Mouse (Mus musculus) testis, postnatal 10 days (tissue): Measurements from ENCODE around the gene Rnase11.
"Not testable (repeated sequence)": the region's sequence is repeated elsewhere in the genome, so short reads cannot be mapped to it uniquely, and the experiment has no call there.

Experiments
- DNase-seq: peaks from one replicate; pipeline ENCODE4 v3.0.0; 2021; ENCODE audit warnings: low spot score

Rnase11 gene

DNA sequence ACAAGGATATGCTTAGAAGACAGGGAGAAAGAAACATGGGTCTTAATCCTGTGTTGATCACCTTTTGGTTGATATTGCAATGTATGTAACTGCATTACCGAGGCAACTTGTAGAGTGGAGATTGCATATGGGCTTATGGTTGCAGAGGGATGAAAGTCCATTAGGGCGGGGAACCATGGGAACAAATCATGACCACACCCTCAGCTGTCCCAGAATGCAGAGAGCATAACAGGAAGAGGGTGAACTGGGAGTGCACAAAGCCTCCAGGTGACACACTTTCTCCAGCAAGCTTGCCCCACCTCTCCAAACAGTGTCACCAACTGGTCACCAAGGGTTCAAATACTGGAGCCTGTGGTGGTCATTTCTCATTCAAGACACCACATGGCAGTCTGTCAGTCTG, 31.1 kb upstream of the Rnase11 start:
- no peak for DNase-seq

DNA sequence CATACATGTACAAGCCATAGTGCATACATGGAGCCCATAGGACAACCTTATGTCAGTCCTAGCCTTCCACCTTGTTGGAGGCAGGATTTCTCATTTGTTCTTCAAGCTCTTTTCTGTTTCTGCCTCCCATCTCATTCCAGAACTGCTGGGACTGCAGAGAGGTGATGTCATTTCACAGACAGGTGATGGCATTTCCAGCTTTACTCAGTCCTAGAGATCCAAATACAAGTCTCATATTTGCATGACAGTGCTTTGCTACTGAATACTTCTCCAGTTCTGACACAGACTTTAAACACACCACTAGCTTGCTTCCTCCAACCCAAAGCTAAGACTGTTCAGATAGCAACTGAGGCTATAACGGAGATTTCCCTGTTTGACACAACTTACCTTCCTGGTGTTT, 29.2 kb upstream of the Rnase11 start:
- DNase-seq: no peak

DNA sequence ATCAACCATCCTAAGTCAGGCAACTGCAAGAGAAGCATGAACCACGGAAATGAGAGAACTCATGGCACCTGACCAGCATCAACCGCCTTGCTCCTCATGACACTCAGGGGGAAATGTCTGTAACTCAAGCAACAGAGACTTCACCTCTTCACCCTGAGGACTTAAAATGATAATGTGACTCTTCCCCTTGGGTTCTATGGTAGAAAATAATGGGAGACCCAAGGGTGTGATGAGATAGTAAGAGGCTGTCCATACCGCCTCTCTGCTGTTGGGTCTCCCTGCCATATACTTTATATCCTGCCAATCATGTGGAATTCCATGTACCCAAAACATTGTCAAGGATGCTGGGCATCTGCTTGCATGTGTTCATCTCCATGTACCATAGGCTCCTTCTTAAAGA, 24.4 kb upstream of the Rnase11 start, which contains the start of gene Olfr750:
Gene Olfr750, minus strand, starts transcription at position 101 of the 400 bp plus-strand sequence.
- no peak for DNase-seq

DNA sequence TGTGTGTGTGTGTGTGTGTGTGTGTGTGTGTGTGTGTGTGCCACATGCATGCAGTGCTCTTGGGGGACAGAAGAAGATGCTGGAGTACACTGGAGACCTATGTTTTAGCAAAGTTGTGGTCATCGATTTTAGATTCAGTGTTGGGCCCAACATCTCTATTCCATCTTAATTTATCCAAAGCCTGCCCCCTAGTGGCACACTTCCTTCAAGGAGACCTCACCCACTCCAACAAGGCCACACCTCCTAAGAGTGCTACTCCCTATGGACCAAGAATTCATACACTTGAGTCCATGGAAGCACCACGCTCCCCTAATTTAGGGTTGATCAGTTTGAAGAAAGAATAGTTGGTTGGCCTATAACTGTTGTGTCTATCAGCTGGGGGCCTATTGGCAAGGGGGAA, 19.7 kb upstream of the Rnase11 start:
- peak; percentile 58 for DNase-seq

DNA sequence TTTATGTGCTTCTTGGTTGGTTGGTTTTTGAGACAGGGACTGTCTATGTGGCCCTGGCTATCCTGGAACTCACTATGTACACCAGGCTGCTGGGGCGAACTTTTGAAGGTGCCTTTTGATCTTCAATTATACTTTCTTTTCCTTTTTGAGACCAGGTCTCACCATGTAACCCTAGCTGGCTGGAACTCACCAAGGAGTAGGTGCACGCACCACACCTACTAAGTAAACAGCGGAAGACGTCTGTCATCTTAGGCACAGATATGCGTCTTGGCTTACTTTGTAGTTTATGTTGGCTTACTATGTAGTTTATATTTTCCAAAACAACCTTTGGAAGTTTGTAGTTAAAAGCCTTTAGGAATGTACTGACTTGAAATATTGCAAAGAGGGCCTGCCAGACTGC, 19.0 kb upstream of the Rnase11 start:
- no peak for DNase-seq

DNA sequence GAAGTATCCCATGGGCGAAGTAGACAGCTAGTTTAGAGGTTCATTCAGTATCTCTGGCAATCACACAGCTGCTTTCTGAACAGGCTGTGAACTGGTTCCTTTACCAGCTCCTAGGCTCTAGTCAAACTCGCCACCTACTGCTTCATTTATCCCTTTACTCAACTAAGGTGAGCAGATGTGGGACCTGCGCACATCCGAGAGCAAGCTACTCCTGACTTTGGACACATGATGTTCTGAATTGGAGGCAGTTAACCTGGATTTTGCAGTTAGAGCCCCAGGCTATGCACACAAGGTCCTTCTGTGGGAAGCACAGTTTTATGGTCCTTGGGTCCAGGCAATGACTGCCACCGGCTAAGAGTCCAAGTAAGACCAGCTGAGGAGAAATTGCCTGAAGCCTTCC, 10.8 kb upstream of the Rnase11 start:
- no peak for DNase-seq

DNA sequence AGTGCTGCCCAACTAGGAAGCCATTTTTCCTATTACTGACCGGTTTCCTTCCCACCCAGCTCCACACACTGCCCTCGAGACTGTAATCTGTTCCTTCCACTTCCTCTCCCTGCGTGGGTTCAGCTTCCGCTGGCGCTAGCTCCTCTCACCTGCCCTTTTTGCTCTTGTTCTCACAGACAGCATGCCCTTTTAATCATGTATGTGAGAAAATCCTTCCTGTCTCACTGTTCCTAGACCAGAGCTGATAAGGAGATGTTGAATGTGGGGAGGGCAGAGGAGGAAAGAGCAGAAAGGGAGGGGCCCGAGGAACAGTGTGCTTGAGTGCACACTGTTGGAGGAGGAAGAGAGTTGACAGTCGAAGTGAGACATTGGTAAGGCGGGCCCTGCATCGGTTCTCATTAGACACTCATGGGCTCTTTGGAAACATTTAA, 7.5 kb upstream of the Rnase11 start, which contains the start of gene Rnase12:
Gene Rnase12, minus strand, starts transcription at position 261 of the 431 bp plus-strand sequence.
- DNase-seq: no peak

DNA sequence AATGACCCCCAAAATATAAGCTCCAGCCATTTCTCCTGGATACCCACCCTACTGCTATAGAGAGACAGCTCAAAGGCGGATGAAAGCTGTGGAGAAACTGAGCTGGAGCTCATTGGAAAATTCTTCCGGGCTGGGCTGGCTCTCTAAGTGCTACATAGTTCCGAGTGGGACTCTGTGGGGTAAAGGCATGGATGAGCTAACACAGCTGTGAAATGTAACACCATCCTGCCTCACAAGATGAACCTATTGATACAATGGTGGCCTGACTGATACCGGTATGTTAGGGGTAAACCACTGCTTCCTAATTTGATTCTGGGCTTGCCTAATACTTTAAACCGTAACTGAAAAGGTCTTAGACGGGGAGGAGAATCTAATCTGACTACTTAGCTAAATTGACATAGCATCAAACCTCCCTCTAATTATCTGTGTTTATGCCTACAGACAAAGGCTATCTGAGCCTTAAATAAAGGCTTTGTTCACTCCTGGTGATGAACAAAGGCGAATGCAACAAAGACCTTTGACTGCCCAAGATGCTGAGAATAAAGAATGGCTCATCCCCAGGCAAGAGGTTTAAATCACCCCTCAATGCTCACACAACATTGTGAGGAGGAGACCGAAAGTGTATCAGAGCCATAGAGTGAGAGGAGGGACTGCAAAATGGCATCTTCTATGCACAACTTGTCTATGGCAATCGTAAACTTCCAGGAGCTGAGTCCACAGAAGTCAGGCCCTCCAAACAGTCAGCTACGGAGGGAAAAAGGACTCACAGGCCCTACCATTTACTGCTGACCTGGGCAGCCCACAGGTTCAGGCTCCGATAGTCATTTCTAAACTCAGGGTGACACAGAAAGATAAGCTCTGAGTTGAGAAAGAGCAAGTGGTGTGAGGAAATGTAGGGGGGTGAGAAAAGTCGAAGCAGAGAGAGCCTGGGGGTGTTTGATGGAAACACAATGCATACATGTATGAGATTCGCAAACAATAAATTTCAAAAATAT, 4.6 kb upstream of the Rnase11 start:
- DNase-seq: no peak

DNA sequence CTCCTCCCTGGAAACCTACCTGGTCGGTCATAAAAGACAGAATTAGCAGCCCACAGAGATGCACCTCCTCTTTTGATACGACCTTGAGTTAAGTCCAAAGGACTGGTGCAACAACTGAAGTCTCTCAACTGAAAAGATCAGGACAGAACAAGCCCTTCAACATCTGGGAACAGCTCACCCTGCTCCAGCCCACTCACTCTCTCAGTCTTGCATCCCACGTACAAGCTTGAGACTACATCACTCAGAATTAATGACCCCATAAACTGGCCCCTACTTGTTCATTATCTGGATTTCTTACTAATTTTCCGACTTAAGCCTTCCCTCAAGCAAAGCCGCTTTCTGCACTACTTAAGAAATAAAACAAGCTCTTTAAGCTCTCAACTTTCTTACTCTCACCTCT, 3.2 kb upstream of the Rnase11 start:
- DNase-seq: no peak

DNA sequence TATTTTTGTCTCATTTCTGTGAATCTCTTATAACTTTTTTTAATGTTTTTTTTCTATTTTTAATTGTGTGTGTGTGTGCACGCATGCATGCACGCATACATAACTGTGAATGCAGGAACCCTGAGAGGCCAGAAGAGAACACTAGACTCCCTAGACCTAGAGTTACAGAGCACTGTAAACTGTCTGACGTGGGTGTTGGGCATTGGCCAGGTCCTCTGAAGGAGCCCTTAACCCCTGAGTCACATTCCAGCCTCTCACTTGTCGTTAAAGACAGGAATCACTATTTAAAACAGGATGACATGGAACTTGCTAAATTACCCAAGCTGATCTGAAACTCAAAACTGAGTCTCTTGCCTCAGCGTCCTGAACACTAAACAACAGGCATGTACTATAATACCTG, 2.0 kb upstream of the Rnase11 start:
- no peak for DNase-seq

DNA sequence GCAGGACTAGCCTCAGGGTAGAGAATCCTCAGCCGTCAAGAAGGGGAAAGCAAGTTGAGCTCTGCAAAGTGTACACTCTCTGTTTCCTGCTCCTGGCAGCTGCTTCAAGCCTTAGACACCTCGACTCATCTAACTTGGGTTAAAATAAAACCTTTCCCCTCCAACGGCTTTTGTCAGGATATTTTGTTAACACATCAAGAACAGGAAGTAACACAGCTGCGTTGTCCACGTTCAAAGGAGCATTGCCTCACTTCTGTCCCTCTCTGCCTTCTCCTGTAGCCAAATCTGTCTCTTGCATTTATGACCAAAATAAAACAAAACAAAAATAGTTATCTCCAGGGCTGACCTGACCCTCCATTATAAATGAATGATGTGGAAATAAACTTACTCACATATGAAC, 2.1 kb downstream of the Rnase11 start:
- no peak for DNase-seq

DNA sequence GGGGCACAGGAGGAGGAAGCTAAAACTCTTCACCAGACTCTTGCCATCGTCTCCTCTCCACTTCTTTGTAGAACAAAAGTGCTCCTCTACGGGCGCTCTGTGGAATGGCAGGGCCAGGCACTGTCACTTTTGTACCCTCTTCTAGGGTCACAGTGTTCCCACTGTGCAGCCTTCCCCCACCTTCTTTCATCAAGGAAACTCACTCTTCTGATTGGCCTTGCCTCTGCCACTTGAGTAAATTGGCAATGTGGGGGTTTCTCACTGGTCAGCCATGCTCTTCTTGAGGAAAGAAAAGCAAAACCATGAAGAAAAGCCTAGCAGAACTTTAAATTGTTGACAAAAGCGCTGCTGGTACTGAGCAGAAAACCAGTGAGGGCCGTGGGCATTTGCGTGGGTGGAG, 8.2 kb downstream of the Rnase11 start, which contains the start of gene Rnase9:
Gene Rnase9, minus strand, starts transcription at position 101 of the 400 bp plus-strand sequence.
- DNase-seq: no peak

DNA sequence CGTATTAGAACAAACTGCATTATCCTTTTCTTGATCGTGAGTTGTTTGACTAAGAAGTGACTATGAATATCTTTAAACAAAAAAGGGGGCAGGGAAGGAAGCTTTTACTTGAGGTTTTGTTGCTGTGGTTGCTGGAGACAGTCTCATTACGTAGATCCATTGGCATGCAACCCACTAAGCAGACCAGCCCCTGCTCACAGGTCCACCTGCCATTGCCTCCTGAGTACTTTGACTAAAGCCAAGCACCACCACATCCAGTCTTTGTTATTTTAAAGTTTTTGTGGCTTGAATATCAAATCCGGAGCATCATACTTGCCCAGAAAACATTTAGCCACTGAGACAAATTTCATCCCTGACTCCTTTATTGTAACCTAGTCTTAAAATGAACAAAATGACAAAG, 13.7 kb downstream of the Rnase11 start:
- no peak for DNase-seq

DNA sequence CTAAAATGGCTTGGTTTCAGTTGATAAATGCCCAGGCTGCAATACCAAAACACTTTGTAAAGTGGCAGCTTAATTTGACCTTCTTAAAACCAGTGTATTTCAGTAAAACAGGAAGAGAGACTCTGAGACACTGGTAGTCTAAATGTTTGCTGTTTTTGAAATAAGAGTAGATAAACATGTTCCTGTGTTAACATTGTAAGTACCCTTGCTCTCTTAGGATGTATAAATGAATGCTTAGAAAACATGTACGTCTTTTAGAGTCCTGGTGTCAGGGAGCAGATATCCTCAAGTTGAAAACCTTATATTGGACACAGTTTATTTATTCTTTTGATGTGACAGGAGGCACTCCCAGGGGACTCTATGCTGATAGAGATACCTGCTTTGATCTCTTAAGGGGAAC, 14.8 kb downstream of the Rnase11 start:
- DNase-seq: no peak

DNA sequence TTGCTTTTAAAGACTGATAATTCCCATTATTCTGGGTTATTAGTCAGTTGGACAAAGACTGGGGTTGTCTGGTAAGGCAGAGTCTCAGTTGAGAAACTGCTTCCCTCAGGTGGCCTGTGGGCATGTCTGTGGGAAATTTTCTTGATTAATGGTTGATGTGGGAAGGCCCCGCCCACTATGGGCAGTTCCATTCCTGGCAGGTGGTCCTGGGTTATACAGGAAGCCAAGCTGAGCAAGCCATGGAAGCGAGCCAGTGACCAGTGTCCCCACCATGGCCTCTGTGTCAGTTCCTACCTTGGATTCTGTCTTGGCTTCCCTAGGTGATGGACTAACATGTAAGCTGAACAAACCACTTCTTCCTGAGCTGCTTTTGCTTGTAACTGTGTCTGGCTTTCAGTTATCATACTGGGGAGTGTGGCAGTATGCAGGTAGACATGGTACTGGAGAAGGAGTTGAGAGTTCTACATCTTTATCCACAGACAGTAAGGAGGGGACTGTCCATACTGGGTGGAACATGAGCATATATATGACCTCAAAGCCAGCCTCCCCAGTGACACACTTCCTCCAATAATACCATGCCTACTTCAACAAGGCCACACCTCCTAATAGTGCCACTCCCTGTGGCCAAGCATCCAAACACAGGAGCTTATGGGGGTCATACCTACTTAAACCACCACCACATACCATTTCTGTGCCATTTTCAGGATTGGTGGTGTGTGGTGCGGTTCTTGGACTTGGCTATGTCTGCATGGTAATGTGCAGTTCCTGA, 22.4 kb downstream of the Rnase11 start:
- peak; percentile 45 for DNase-seq

DNA sequence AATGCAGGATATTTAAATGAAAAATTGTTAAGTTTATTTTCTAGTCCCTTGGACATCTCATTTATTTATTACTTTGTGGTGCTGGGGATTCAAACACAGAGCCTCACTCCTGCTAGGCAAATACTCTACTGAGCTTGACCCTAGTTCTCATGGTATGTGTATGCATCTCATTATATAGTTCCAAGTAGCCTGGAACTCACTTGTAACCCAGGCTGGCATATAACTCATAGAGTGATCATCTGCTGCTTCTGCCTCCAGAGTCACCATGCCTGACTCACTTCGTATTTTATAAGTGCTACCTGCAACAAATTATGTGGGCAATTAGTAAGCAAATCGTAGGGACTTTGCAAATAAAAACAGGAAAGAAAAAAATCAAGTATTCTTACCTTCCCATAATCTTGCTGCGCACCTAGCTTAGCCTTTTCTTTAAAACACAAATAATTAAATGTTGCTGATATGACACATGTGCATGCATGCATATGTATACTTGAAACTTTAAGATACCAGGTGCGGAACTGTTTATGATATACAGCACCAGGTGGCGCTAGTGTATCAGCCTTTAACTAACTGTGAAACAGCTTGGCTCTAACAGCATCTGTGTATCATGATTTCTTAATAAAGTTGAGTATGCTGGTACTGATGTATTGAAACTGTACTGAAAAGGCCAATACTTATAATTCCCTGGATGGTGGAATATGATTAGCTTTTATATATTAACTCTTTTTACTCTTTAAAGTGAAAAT, 23.4 kb downstream of the Rnase11 start:
- peak; percentile 64 for DNase-seq

DNA sequence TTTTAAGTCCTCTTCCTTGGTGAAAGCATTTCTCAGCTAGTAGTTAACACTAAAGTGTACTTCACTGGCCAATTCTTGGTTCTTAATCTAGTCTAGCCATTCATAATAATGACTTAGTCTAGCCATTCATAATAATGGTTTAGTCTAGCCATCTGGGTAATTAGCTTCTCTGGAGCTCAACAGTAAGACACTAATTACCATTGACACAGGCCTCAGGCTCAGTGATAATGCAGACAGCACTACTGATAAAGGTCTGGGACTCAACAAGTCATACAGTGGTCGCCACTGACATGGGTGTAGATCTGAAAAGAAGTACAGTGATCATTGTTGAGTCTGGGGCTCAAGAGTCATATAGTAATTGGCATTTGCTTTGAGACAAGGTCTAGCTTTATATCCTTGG, 25.1 kb downstream of the Rnase11 start:
- no peak for DNase-seq

DNA sequence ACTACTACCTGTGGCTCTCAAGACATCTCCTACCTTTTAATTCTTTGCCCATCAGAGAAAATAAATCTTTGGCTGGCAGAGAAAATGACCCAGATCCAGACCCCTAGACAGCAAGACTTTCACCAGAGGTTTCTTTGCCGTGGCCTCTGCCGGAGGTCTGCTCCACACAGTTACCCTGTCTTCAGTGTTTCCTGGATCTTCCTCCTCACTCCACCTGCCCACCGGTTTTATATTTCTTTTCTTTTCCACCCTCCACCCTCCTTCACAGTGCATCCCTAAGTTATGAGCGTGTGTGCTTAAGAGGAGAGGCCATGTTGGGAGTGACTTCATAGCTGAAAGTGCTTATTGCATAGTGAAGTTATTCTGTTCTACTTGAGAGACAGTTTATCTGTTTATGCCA, 26.5 kb downstream of the Rnase11 start:
- no peak for DNase-seq

DNA sequence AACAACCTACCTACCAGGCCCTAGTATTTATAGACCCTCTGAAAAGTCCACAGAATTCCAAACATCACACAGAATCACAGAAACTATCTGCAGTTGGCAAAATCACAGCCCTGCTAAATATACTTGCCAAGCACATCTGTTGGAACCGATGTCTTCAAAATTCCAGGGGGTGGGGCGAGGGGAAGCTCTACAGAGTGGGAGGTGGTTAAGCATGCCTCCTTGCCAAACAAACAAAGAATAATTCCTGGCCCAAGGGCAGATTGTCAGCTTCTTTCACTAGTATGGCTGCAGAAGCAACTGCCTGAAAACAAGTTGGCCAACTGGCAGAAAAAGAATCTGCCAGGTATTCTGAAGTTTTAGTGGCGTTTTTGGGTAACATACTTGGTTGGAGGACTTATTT, 32.7 kb downstream of the Rnase11 start:
- DNase-seq: peak; percentile 43

DNA sequence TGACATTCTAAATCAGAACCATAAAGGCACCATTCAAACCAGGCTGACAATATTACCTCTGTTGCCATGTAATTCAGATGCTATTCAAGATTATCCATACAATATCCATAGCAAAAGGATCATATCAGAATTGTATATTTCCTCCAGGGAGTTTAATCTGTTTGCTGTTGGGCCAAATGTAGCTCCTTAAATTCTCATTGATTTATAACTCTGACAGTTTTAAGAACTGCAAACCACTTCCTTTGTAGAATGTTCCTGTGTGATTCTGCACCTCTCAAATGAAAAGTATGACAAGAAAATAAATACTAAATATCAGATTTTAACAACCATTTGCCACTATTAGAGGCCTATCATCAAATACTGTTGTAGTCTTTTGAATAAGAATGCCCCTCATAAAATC, 34.2 kb downstream of the Rnase11 start:
- no peak for DNase-seq

DNA sequence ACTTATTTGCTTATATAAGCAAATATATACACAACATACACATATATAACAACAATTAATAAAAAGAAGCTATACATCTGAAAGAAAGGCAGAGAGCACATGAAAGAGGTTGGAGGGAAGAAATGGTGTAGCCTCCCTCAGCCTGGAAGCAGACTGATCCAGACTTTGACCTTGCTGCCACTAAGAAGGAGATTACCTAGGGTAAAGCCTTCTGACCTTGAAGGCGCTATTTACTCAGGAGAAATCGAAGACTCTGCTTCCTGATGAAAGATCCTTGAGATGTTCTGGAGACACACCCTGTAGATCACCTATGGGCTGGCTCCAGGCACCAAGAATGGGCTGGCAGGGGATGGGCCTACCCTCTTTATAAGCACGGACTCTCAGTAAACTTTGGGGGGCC, 35.2 kb downstream of the Rnase11 start:
- DNase-seq: not testable (repeated sequence)

DNA sequence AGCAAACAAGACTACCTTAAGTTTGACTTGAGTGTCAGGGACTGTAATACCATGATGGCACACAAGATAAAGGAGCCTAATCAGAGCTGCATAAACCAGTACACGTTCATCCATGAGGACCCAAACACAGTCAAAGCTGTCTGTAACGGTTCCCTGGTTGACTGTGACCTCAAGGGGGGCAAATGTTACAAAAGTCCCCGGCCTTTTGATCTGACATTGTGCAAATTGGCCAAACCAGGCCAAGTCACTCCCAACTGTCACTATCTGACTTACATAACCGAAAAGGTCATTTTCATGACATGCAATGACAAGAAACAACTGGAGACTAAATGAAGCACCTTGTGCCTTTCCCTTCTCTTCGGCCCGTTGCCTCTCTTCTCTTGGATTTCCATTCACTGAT, 40.4 kb downstream of the Rnase11 start:
- DNase-seq: no peak
